Mouse (Mus musculus) kidney, postnatal 36 days (tissue): ENCODE data around the gene Ppp2ca.
"Not testable (repeated sequence)": the region's sequence is repeated elsewhere in the genome, so short reads cannot be mapped to it uniquely, and the experiment has no call there.

Experiments used
- DNase-seq, 2 experiments: peaks; one replicate each; pipeline ENCODE4 v3.0.0; 2021 to 2022; ENCODE audit warnings: mixed read lengths in 2 of 2

Gene Ppp2ca

DNA sequence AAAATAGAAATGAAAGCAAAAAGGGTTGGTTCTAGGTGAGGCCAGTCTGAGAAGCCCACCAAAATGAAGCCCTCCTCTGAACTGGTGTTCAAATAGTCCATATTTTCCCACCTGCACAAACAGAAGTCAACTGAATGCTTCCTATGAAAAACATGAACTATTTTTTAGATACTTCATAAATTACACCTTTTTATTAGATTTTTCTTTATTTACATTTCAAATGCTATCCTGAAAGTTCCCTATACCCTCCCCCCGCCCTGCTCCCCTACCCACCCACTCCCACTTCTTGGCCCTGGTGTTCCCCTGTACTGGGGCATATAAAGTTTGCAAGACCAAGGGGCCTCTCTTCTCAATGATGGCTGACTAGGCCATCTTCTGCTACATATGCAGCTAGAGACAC, 46.9 kb downstream of the Ppp2ca start, which contains the start of gene Olfr1373:
Olfr1373 (minus strand) TSS at position 101 of the 400 bp plus-strand sequence.
- DNase-seq = not testable (repeated sequence)

DNA sequence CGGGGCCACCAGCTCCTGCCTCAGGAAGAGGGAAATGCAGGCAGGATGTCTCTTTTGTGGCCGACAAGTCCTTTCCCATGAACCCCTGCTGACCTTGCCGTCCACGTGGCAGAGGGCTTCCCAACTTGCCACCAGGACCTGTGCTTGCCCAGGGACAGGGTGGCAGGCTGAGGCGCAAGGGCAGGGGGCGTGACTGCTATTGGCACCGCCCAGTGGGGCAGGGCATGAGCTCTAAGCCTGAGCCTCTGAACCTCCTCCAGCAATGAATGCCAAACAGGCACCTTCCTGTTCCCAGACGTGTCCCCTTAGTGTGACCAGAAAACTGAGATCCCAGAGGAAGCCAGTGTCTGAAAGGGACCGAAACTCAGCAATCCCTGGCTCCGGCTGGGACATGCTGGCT, 65.4 kb downstream of the Ppp2ca start:
- DNase-seq = peak; percentile 76 to 82

DNA sequence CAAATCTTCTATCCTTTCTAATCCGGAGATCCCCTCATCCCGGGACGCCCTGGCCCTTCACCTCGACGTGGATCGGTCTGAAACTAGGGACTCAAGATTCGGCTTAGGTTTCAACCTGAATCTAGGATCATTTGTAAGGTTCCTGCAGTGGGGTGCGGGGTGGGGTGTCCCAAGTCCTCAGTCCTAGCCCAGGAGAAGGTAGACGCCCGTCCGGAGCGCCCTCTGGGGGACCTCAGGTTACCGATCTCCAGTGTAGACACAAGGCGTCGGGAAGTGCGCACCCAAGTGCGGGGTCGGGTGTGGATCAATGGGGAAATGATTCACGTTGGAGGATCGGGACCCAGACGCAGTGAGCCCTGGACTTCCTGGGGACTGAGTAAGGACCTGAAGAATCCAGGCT, 68.6 kb downstream of the Ppp2ca start:
- peak; percentile 44 to 71 for DNase-seq

DNA sequence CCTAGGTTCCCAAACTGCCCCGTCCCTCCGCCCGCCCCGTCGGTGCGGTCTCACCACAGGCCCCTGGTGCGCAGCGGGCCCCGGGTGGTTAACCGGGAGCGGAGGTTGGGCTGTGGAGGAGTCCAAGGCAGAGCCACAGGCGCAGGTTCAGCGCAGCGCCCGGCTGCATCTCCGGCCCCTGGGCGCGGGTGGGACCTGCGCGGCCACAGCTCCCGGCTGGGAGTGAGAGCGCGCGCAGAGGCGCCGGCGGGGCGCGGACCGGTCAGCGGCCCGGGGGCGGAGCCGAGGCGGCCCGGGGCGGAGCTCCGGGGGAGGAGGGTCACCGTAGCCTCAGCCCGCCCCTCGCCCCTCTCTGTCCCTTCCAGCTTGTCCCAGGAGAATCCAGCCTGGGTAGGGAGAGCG, 69.4 kb downstream of the Ppp2ca start:
- DNase-seq = peak; percentile 9 to 57

DNA sequence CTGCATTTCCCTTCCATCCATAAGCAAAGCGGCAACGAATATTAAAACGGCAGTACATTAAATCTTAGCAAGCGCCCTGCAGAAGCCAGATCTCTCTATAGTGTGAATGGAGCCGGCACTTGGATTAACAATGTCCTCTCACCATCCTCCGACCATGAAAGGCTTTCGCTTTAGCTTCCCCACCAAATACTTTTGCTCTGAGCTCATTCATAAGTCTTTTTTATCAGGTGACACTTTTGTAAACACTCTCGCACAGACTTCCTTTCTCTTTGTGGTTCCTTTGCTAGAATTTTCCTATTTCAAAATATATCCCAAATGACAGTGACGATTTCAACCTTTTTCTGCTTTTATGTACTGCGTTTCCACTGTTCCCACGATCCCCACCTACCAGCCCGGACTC, 70.0 kb downstream of the Ppp2ca start:
- DNase-seq = no peak
